Mouse (Mus musculus) liver, adult 2 months (tissue): ENCODE measurements around the gene Rgma.

Experiments
- CTCF ChIP-seq: fragments of 200-500 bp; IDR thresholded peaks from 2 replicates; pipeline ENCODE4 v1.5.1; 2011; ENCODE audit warnings: low read depth, low read length, control low read depth
- POLR2A ChIP-seq: fragments of 200-500 bp; IDR thresholded peaks from 2 replicates; pipeline ENCODE4 v1.6.1; 2011; ENCODE audit warnings: low read length, control low read depth; ENCODE audit not compliant: insufficient read depth; ENCODE audit errors: extremely low read depth

DNA sequence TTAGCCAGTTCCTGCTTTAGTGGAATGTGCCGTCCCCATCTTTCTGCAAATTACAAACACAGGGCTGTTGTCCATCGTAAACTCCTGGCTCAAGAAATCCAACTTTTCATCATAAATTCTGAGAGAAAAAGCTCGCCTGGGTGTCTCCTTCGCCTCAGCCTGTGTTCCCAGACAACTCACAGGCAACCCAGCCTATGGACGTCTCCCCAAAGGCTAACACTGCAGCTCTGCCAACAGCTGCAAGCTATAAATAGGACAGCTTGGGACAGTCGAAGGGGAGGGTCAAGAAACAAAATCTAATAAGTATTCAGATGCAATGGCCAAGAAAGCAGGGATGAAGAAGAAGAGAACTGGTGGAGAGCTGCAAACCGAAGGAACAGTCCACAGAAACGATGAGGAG is 48.1 kb upstream of the Rgma start:
- TF ChIP-seq POLR2A, result no peak
- no peak for TF ChIP-seq CTCF
